Comparison of ENCODE assay signal across 8 mouse cellular contexts in genomic region chr2:33640978-33641858, GRCm38 (mm10). TPM values are rescaled to one million over a fixed set of nuclear protein-coding genes. Genes with fewer than 3 reads are reported as not detected.
DNase-seq lines count a peak whose midpoint lies in the region; ATAC-seq lines count a peak whose summit lies in the region.

No protein-coding gene starts in this region.

- H3K36me3 ChIP-seq in forebrain, embryonic 11.5 days (ENCODE audit: control insufficient read depth, insufficient read depth, low read length), result no peaks in the 10 kb centered on the region
- no peaks in the 10 kb centered on the region for H3K36me3 ChIP-seq in hindbrain, embryonic 10.5 days
- no peaks in the 10 kb centered on the region for H3K36me3 ChIP-seq in limb, embryonic 13.5 days
- no peaks in the 10 kb centered on the region for H3K36me3 ChIP-seq in neural tube, embryonic 12.5 days

- H3K9me3 ChIP-seq in forebrain, embryonic 11.5 days (ENCODE audit: control insufficient read depth, low read length), result no peaks in the 10 kb centered on the region
- H3K9me3 ChIP-seq in hindbrain, embryonic 10.5 days, result no peaks in the 10 kb centered on the region
- H3K9me3 ChIP-seq in limb, embryonic 13.5 days, result no peaks in the 10 kb centered on the region
- H3K9me3 ChIP-seq in neural tube, embryonic 12.5 days, result no peaks in the 10 kb centered on the region

- peak overlapping the region; percentile 59 for H3K4me2 ChIP-seq in forebrain, embryonic 11.5 days (ENCODE audit: low read depth, low read length, severe bottlenecking)
- peak overlapping the region; percentile 82 for H3K4me2 ChIP-seq in limb, embryonic 13.5 days (replicated peaks)
- peak overlapping the region; percentile 60 for H3K4me2 ChIP-seq in neural tube, embryonic 12.5 days (replicated peaks)

- 1% methylated on average over 41 of the region's 56 CpGs for WGBS in forebrain, embryonic 11.5 days
- WGBS in hindbrain, embryonic 10.5 days, result 1% methylated on average over 56 of the region's 56 CpGs
- WGBS in limb, embryonic 13.5 days, result under 1% methylated on average over 56 of the region's 56 CpGs
- 1% methylated on average over 56 of the region's 56 CpGs for WGBS in neural tube, embryonic 12.5 days

- H3K27ac ChIP-seq in forebrain, embryonic 11.5 days (ENCODE audit: low read depth, low read length), result no peak overlapping the region
- peak overlapping the region; percentile 85 for H3K27ac ChIP-seq in hindbrain, embryonic 10.5 days
- H3K27ac ChIP-seq in limb, embryonic 13.5 days, result peak overlapping the region; percentile 90
- H3K27ac ChIP-seq in neural tube, embryonic 12.5 days, result no peak overlapping the region

- peak; percentile 39 to 67 for DNase-seq in adrenal gland, adult (ENCODE audit: inconsistent age in 2 of 2, low spot score in 1 of 2)
- DNase-seq in adrenal gland, adult 18-20 months (ENCODE audit: low spot score in 2 of 2), result no peak
- DNase-seq in forebrain, embryonic 11.5 days (ENCODE audit: low spot score), result peak; percentile 86
- peak; percentile 85 for DNase-seq in hindbrain, embryonic 10.5 days (ENCODE audit: low spot score)
- no peak for DNase-seq in spleen, postnatal 14 days (ENCODE audit: low spot score in 2 of 2)
- no peak for DNase-seq in layer of hippocampus, postnatal 14 days (ENCODE audit: low spot score in 2 of 2)

- peaks cover 28% of the 10 kb centered on the region for H3K4me1 ChIP-seq in forebrain, embryonic 11.5 days (replicated peaks; ENCODE audit: control insufficient read depth, insufficient read depth, low read length)
- H3K4me1 ChIP-seq in hindbrain, embryonic 10.5 days (replicated peaks), result peaks cover 85% of the 10 kb centered on the region
- peaks cover 45% of the 10 kb centered on the region for H3K4me1 ChIP-seq in limb, embryonic 13.5 days
- peaks cover 20% of the 10 kb centered on the region for H3K4me1 ChIP-seq in neural tube, embryonic 12.5 days

- peaks cover 97% of the 10 kb centered on the region for H3K27me3 ChIP-seq in forebrain, embryonic 11.5 days (ENCODE audit: control insufficient read depth, insufficient read depth, low read length)
- peaks cover 100% of the 10 kb centered on the region for H3K27me3 ChIP-seq in hindbrain, embryonic 10.5 days (ENCODE audit: insufficient read depth, poor library complexity, severe bottlenecking)
- peaks cover 90% of the 10 kb centered on the region for H3K27me3 ChIP-seq in limb, embryonic 13.5 days
- peaks cover 92% of the 10 kb centered on the region for H3K27me3 ChIP-seq in neural tube, embryonic 12.5 days (replicated peaks)

- ATAC-seq in forebrain, embryonic 11.5 days (replicated peaks; ENCODE audit: low FRiP score), result peak; percentile 55; the same call in 1 of the 2 replicates
- peak; percentile 82 for ATAC-seq in limb, embryonic 13.5 days (ENCODE audit: low FRiP score, low read depth)
- ATAC-seq in neural tube, embryonic 12.5 days (ENCODE audit: low FRiP score, low read depth), result 0 out of 2 replicates have a peak, but pooled peaks have one; percentile 51

- peak overlapping the region; percentile 43 for H3K4me3 ChIP-seq in forebrain, embryonic 11.5 days (ENCODE audit: low read depth, low read length)
- peak overlapping the region; percentile 57 for H3K4me3 ChIP-seq in hindbrain, embryonic 10.5 days
- H3K4me3 ChIP-seq in limb, embryonic 13.5 days, result peak overlapping the region; percentile 69
- H3K4me3 ChIP-seq in neural tube, embryonic 12.5 days, result peak overlapping the region; percentile 46

- H3K9ac ChIP-seq in forebrain, embryonic 11.5 days (ENCODE audit: low read length), result no peak overlapping the region
- peak overlapping the region; percentile 98 for H3K9ac ChIP-seq in limb, embryonic 13.5 days
- peak overlapping the region; percentile 53 for H3K9ac ChIP-seq in neural tube, embryonic 12.5 days

RNA-seq across cellular contexts. Expression of gene Lmx1b, which starts 0.9 kb away (rescaled TPM):
- total RNA-seq in adrenal gland, adult 18-20 months (2021), result not detected
- polyA plus RNA-seq in forebrain, embryonic 11.5 days (2014; fragmentation: Nextera tagmentation; extraction: Ambion mirVana), result 1.0 and 1.6 TPM in 2 replicates
- 2.5 and 7.7 TPM in 2 replicates for polyA plus RNA-seq in hindbrain, embryonic 10.5 days (2016; fragmentation: Nextera tagmentation; extraction: Ambion mirVana)
- 7.3 and 7.7 TPM in 2 replicates for polyA plus RNA-seq in limb, embryonic 13.5 days (2015; fragmentation: Nextera tagmentation; extraction: Ambion mirVana)
- 4.6 and 4.7 TPM in 2 replicates for polyA plus RNA-seq in neural tube, embryonic 12.5 days (2016; fragmentation: Nextera tagmentation; extraction: Ambion mirVana)
- total RNA-seq in layer of hippocampus, postnatal 14 days (2021), result under 1 TPM; 0.17 to 0.28 TPM

Comparison
In these comparisons a context has a peak if more than half of its experiments do, and no peak if none do; other contexts are left out.
1. DNase-seq: peak in adrenal gland, adult (2 of 2), forebrain, embryonic 11.5 days (single experiment) and hindbrain, embryonic 10.5 days (single experiment); none in adrenal gland, adult 18-20 months (0 of 2), spleen, postnatal 14 days (0 of 2) and layer of hippocampus, postnatal 14 days (0 of 2).
2. H3K27ac ChIP-seq: peak in hindbrain, embryonic 10.5 days (single experiment) and limb, embryonic 13.5 days (single experiment); none in forebrain, embryonic 11.5 days (single experiment) and neural tube, embryonic 12.5 days (single experiment).
3. Peak in every context shown above with its lines, with median percentiles within 50 percentile points of each other: ATAC-seq, H3K4me2 ChIP-seq and H3K4me3 ChIP-seq.